Mouse (Mus musculus): ENCODE results near the gene Ypel2.

Ypel2 gene

DNA sequence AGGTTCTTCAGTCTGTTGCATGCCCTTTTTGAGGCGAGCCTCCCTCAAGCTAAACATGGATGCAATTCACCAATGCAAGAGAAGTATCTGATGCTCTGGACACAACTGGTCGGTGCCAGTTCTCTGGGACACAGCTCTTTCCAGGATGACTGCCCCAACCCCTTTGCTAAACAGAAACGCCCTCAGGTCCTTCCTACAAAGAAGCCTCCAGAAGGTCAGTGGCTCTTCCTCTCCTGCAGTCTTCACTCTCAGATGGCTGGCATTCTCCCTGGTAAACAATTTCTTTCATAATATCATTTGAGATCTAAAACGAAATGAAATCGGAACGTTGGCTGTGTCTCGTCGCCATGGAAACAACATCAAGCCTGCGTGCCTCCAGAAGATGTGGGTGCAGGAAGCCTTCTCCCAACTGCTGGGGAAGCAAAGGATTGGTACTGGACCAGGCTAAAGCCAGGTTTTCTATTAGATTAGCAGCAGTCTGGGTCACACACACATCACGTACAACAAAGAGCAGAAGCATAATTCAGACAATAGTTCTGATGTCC, 62.8 kb downstream of the Ypel2 start:
- DNase-seq (ENCODE audit: low spot score in 2 of 2): no peak

DNA sequence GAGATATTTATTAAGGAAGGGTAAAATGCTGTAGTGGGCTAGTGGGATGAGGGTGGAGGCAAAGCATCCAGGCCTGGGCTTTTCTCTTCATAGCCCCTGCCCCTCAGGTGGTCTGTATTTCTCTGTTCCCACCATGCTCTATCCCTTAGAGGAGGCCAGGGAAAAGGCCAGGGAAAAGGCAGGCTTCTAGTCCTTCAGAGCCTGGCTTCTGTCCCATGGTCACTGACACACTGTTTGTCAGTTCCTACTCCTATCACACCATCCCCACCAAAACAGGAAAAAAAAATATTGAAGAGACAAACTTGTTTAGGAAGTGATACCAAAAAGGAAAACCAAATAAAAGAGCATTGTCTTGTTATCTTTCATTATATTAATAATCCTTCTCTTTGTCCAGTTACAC, 63.5 kb downstream of the Ypel2 start:
- no peak for DNase-seq (ENCODE audit: low spot score in 2 of 2)

- no peak for DNase-seq (ENCODE audit: low spot score in 2 of 2)
Observed at GRCm38 (mm10) chr11:86929531-86929930, 64.0 kb downstream of the Ypel2 start.

GRCm38 (mm10) chr11:86925085-86925638, 68.3 kb downstream of the Ypel2 start:
- no peak for DNase-seq (ENCODE audit: low spot score in 2 of 2)

GRCm38 (mm10) chr11:86924629-86925028, 68.9 kb downstream of the Ypel2 start:
- no peak for DNase-seq (ENCODE audit: low spot score in 2 of 2)

DNA sequence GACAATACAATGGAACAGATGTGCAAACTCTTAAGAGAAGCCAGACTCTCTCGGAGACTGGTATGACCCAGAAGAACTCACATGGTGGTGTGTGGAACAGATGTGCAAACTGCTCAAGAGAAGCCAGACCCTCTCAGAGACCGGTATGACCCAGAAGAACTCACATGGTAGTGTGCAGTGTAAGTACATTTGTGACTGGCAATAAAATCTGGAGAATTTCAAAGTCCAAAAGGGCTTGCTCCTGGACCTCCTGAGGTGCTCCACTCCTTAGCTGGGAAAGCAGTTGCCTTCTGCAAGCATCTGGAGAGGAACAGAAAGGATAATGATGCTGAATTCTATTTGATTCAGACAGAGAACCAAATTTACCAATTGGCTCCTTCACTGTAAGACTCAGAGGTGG, 69.9 kb downstream of the Ypel2 start:
- DNase-seq (ENCODE audit: low spot score in 2 of 2): no peak

- DNase-seq (ENCODE audit: low spot score in 2 of 2): no peak
Observed at GRCm38 (mm10) chr11:86922029-86922428, 71.5 kb downstream of the Ypel2 start.

- DNase-seq (ENCODE audit: low spot score in 2 of 2): no peak
Observed at GRCm38 (mm10) chr11:86921335-86921734, 72.2 kb downstream of the Ypel2 start.

- peak; percentile 85 to 90 for DNase-seq (ENCODE audit: low spot score in 2 of 2)
Observed at GRCm38 (mm10) chr11:86920111-86921080, 73.1 kb downstream of the Ypel2 start.

- DNase-seq (ENCODE audit: low spot score in 2 of 2): no peak
Observed at GRCm38 (mm10) chr11:86919468-86919867, 74.0 kb downstream of the Ypel2 start.

GRCm38 (mm10) chr11:86917536-86917935, 76.0 kb downstream of the Ypel2 start:
- DNase-seq (ENCODE audit: low spot score in 2 of 2): no peak

- DNase-seq (ENCODE audit: low spot score in 2 of 2): peak; percentile 52 to 68
Observed at GRCm38 (mm10) chr11:86916596-86917249, 76.8 kb downstream of the Ypel2 start.

DNA sequence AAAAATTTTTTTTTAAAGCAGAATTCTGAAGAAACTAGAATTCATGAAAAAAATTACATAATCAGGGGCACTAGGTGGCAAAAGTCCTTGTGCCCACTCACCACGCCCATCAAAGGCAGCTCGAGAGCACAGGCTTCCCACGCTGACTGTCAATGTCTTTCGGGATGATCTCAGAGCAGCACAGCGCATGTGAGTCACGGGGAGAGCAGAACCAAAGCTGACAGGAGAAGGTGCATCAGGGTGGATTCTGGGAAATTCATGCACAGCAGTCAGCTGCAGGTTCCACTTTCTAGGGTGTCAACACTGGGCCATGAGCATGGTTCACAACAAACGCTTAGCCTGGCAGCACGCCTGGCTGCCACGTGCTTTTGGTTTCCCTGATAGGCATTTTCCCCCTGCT, 79.2 kb downstream of the Ypel2 start:
- no peak for DNase-seq (ENCODE audit: low spot score in 2 of 2)

- DNase-seq (ENCODE audit: low spot score in 2 of 2): no peak
Observed at GRCm38 (mm10) chr11:86910244-86910643, 83.3 kb downstream of the Ypel2 start.

DNA sequence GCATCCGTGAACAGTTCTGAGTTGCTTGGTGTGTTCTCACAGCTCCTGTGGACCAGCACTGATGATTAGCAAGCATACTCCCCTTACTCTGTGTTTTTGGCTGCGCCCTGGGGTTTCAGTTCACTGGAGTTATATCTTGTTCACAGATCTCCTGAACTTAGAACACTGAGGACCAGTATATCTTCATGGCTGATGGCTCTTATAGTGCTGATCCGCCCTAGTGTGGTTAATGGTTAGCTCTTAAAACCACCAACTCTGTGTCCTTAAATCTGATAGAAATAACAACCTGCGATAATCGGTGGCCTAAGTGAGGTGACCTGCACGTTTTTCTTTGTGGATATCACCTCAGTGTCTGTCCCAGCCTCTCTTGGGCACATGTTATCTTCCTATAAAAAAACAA, 84.5 kb downstream of the Ypel2 start:
- DNase-seq (ENCODE audit: low spot score in 2 of 2): no peak

DNA sequence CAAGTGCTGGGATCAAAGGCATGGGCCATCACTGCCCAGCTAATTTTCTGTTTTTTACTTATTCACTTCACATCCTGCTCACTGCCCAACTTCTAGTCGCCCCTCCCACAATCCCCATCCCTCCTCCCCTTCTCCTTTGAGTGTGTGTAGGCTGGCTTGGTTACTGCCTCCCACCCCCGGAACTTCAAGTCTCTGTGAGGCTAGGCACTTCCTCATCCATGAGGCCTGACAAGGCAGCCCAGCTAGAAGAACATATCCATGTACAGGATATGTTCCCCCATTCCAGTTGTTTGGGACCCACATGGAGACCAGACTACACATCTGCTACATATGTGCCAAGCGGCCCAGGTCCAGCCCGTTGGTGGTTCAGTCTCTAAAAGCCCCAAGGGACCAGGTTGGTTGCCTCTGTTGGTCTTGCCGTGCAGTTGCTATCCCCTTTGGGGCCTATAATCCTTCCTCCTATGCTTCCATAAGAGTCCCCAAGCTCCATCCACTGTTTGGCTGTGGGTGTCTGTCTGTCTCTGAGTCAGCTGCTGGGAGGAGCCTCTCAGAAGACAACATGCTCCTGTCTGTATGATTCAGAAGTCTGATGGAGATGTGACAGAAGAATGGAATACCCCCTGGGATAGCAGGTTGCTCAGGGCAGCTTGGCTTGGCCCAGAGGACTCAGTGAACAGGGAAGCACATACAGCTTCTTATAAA, 85.5 kb downstream of the Ypel2 start:
- DNase-seq (ENCODE audit: low spot score in 2 of 2): no peak

DNA sequence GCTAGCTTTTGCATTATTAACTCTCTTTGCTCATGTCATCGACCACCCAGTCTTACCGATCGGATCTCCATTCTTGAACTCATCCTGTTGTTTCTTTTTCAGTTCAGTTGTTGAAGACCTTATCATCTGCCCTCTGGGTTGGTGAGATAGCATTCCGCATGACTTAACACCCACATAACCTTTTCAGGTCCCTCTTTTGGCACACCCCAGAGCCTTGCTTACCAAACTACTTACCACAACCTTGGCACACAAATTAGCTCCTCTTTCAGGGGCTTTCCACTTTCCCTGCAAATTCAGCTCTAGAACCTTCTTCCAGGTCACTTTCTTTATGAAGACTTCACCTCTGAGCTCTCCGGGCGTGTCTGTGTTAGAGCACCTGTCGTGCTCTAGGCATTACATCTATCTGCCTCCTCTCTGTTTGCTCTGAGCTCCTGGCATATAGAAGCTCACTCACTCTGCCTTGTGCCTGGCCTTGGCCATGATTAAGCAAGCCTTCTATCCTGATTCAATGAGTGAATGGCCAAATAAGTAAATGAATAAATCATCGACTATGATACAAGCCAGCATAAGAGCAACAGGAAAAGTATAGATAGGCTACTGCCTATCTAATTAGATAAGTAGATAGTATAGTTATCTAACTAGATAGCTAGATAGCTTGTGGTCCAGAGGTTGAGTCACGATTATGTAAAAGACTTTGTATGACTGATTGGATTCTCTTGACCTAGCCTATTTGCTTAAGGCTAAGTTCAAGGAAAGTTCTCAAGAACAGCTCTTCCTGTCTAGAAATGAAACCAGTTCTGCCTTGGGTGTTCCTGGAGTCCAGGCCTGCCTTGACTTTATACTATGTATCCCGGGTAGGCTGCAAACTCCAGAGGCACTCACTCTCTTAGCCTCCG, 86.5 kb downstream of the Ypel2 start:
- DNase-seq (ENCODE audit: low spot score in 2 of 2): no peak

DNA sequence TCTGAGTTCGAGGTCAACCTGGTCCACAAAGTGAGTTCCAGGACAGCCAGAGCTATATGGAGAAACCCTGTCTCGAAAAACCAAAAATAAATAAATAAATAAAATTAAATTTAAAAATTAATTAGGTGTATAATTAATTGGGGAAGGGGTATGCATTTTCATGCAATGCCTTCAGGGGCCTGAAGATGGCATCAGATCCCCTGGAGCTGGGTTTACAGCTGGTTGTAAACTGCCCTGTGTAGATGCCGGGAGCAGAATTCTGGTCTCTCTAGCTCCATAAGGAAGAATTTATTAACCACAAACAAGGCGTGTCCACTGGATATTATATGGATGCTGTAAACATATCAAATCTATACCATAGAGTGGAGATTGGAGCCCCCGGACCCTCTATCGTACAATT, 87.2 kb downstream of the Ypel2 start:
- no peak for DNase-seq (ENCODE audit: low spot score in 2 of 2)

GRCm38 (mm10) chr11:86905261-86905660, 88.2 kb downstream of the Ypel2 start:
- DNase-seq (ENCODE audit: low spot score in 2 of 2): no peak

DNA sequence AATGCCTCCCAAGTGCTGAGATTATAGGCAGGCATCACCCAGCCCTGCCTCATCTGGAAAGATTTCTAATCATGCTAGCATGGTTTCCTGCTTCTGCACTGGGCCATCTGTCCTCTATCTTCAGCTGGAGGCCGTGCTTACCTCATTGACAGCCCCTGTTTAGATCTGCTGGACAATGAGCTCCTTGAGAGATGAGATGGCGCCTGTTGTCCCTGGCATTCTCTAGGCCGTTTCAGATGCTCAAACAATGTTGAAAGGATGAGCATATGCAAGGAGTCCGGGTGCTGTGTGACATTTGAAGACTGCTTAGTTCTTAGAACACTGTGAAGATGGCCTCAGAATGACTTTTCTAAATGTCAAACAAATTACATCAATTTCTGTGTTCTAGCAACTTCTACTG, 88.8 kb downstream of the Ypel2 start:
- DNase-seq (ENCODE audit: low spot score in 2 of 2): no peak

DNA sequence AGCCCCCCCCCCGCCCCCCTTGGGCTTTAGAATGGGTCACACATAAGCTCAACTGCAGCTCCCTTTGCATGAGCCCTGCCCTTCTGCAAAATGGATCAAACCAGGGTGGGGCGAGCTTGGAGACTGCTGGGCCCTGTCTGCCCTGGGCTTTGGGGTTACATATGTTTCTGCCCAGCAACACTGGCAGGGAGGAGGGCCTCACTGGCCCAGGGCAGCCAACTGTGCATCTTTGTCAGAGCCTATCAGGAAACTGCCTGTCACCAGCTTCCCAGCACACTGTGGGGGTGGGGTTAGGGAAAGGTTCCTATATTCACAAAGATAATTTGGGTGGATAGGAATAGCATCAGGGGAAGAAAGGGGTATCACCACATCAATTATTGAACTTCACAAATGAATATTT, 95.1 kb downstream of the Ypel2 start:
- no peak for DNase-seq (ENCODE audit: low spot score in 2 of 2)
